In the genomic region with DNA sequence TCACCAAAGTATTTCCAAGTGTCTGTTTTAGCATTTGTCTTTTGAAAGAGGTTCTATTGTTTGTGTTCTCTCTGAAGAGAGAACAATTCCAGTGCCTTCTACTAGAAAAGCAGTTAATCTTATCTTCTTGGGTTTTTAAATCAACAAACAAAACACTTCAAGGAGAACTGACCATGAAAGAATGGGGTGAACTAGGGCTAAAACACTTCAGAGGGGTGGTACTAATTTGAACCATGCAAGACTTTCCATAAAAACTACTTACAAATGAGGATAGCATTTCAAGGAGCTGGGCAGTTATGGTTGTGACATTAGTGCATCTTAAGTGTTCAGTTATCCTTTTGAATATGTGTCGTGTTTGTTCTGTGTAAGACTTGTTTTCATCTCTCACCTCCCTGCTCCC, we compare ENCODE assay signal across 29 mouse cellular contexts.
"Had no signal": no experiment of that assay in that cellular context is flagged by ENCODE, and none has a peak within 500 bp of the region (broad histone marks: within the 10 kb centered on the region; RNA-seq: fewer than 3 reads in every experiment).

No protein-coding gene starts in this region.

- ATAC-seq: liver, embryonic 12.5 days; liver, postnatal 0 days; midbrain, embryonic 13.5 days; midbrain, embryonic 15.5 days; midbrain, embryonic 16.5 days had no signal

- H3K9me3 ChIP-seq: limb, embryonic 10.5 days; limb, embryonic 12.5 days; limb, embryonic 13.5 days; limb, embryonic 15.5 days; liver, embryonic 12.5 days; liver, embryonic 13.5 days; liver, embryonic 15.5 days; lung, embryonic 15.5 days; megakaryocyte, embryonic 14.5 days; midbrain, embryonic 10.5 days; midbrain, embryonic 12.5 days; midbrain, embryonic 13.5 days; midbrain, embryonic 15.5 days; neural tube, embryonic 12.5 days had no signal

- DNase-seq: layer of hippocampus, postnatal 36 days; left cerebral cortex, postnatal 4 days; liver; liver, embryonic 13.5 days; liver, postnatal 0 days; lung, embryonic 14.5 days; lung, postnatal 14 days; lung, postnatal 4 days; midbrain, embryonic 14.5 days had no signal

- H3K27ac ChIP-seq: left cerebral cortex, adult 2 months; limb, embryonic 10.5 days; limb, embryonic 12.5 days; limb, embryonic 13.5 days; limb, embryonic 15.5 days; liver, embryonic 12.5 days; liver, embryonic 13.5 days; liver, embryonic 14.5 days; liver, embryonic 15.5 days; lung, embryonic 15.5 days; macrophage; midbrain, embryonic 10.5 days; midbrain, embryonic 12.5 days; midbrain, embryonic 13.5 days; midbrain, embryonic 15.5 days; neural tube, embryonic 12.5 days had no signal

- H3K4me3 ChIP-seq: left cerebral cortex, adult 2 months; limb, embryonic 10.5 days; limb, embryonic 12.5 days; limb, embryonic 13.5 days; limb, embryonic 15.5 days; liver, embryonic 12.5 days; liver, embryonic 13.5 days; liver, embryonic 15.5 days; lung, embryonic 15.5 days; megakaryocyte, embryonic 14.5 days; midbrain, embryonic 10.5 days; midbrain, embryonic 12.5 days; midbrain, embryonic 13.5 days; midbrain, embryonic 15.5 days; myocyte; neural tube, embryonic 12.5 days had no signal

- H3K36me3 ChIP-seq: limb, embryonic 10.5 days; limb, embryonic 12.5 days; limb, embryonic 13.5 days; limb, embryonic 15.5 days; liver, embryonic 12.5 days; liver, embryonic 13.5 days; liver, embryonic 15.5 days; lung, embryonic 15.5 days; midbrain, embryonic 10.5 days; midbrain, embryonic 12.5 days; midbrain, embryonic 13.5 days; midbrain, embryonic 15.5 days; neural tube, embryonic 12.5 days had no signal

- H3K4me1 ChIP-seq: limb, embryonic 10.5 days; limb, embryonic 12.5 days; limb, embryonic 13.5 days; limb, embryonic 15.5 days; liver, embryonic 12.5 days; liver, embryonic 13.5 days; liver, embryonic 15.5 days; lung, embryonic 15.5 days; megakaryocyte, embryonic 14.5 days; midbrain, embryonic 12.5 days; midbrain, embryonic 13.5 days; midbrain, embryonic 15.5 days had no signal

- H3K27me3 ChIP-seq: limb, embryonic 12.5 days; limb, embryonic 13.5 days; limb, embryonic 15.5 days; liver, embryonic 12.5 days; liver, embryonic 13.5 days; liver, embryonic 15.5 days; lung, embryonic 15.5 days; megakaryocyte, embryonic 14.5 days; midbrain, embryonic 12.5 days; midbrain, embryonic 13.5 days; midbrain, embryonic 15.5 days; neural tube, embryonic 12.5 days had no signal

- H3K4me2 ChIP-seq: limb, embryonic 12.5 days; limb, embryonic 13.5 days; limb, embryonic 15.5 days; liver, embryonic 11.5 days; liver, embryonic 12.5 days; liver, embryonic 13.5 days; liver, embryonic 15.5 days; lung, embryonic 14.5 days; lung, embryonic 15.5 days; midbrain, embryonic 11.5 days; midbrain, embryonic 12.5 days; midbrain, embryonic 13.5 days; midbrain, embryonic 15.5 days; neural tube, embryonic 12.5 days had no signal

- H3K9ac ChIP-seq: limb, embryonic 12.5 days; limb, embryonic 13.5 days; limb, embryonic 15.5 days; liver, embryonic 12.5 days; liver, embryonic 13.5 days; liver, embryonic 14.5 days; liver, embryonic 15.5 days; liver, postnatal 0 days; lung, embryonic 14.5 days; lung, embryonic 15.5 days; midbrain, embryonic 12.5 days; midbrain, embryonic 13.5 days; midbrain, embryonic 15.5 days; neural tube, embryonic 12.5 days had no signal
